Mouse (Mus musculus): ENCODE data around the gene Tfcp2.

DNA sequence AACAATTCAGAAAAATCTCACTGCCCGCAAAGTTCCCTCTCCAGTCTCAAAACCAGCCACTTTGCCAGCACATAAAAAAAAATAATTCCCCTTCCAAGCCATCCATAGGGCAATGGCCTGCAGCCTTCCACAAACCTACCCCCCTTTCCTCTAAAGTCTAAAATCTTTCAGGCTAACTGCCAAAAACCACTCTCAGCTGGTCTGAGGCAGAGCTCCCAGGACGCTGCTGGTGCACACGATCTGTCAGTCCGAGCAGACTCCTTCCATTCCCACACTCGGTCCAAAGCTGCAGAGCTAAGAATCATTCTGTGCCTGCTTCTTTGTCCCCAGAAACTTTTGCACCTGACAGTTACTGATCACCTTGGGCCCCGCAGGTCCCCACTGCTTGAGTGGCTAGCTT is 22.1 kb upstream of the Tfcp2 start:
- TF ChIP-seq POLR2A (IDR thresholded peaks at IDR 0.05; ENCODE audit: extremely low read depth, insufficient read depth, low read length) (no peak), CTCF (IDR thresholded peaks at IDR 0.05; ENCODE audit: low read depth, low read length) (no peak)

All from liver, adult 2 months (tissue).